Mouse (Mus musculus): ENCODE results near the gene Pdk2.

- TF ChIP-seq ZC3H11A (IDR thresholded peaks at IDR 0.05; ENCODE audit: borderline replicate concordance, low read depth, low read length), result no peak
- TF ChIP-seq MAFK (IDR thresholded peaks at IDR 0.05; ENCODE audit: insufficient read depth, low read depth, low read length), result no peak
- TF ChIP-seq ZNF384 (IDR thresholded peaks at IDR 0.05; ENCODE audit: low read depth, low read length), result no peak
- TF ChIP-seq HCFC1 (IDR thresholded peaks at IDR 0.05; ENCODE audit: borderline replicate concordance, insufficient read depth, low read length), result no peak
- no peak for TF ChIP-seq CHD2 (IDR thresholded peaks at IDR 0.05; ENCODE audit: low read depth, low read length)
Measured at GRCm38 (mm10) chr11:95038156-95038817, 2.9 kb downstream of the Pdk2 start.
